Mouse (Mus musculus): ENCODE data around the gene Acer3.

Acer3 gene

DNA sequence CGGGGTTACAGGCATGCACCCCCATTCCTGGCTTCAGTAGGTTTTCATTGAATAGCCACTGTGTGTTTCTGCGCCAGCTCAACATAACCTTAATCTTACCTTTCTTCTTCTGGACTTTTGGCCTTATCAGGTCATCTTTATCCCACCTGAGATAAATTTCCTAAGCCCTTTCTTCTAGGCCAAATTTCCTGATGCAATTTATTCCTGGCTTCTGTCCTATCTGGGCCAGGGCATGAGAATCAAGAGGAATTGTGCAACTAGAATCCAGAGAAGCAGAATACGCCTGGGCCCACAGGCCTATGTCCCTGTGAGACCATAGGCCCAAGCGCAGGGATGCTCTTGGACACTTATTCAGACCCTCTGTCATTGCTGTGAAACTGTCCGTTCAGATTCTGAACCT lies 12.5 kb upstream of the Acer3 start:
- no peak for DNase-seq (ENCODE audit: low spot score in 2 of 2)

DNA sequence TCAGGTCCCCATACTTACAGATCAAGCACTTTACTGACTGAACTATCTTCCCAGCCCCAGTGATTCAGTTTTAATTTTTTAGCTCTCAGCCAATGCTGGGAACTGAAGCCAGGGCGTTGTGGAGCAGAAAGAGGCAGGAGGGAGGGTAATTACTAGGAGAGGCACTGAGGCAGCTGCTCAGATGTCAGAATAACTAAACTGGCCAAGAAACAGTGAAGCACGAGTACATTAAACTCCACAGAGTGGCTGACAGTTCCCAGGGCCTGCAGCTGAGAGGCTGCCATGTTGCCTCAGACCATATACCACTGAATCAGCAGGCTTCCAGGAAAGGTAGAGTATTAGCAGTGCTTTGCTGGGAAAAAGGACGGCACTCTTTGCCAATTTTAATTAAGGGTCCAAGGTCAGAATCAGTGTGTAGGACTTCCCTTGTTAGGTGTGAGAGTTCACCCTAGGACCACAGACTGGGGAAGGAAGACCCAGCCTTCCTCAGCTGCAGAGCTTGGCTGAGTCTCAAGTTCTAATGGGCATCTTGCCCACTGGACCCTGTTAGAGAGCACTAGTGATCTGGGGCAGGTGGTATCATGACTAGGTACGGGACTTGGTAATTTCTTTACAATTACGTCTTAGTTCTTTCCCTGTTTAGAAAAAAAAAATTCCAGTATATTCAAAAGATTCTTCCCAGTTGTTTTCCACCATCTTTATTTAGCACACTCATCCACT lies 11.8 kb upstream of the Acer3 start:
- no peak for DNase-seq (ENCODE audit: low spot score in 2 of 2)

DNA sequence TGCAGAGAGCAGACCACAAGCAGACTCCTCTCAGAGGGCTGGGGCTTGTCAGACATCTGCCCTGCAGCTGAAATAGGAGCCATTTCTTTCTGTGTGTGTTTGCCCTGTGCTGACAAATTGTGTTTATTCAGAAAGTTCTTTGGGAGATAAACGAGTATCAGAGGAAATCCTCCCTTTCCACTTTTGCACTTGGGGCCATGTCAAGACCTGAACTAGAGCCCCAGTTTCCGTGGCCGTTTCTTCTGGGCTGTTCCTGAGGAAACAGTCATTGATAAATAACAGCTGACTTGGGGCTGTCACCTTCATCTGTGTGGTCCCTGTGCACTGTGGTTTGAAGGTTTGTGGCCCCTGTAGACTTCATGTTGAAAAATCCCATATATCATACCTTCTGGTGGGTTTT lies 10.9 kb upstream of the Acer3 start:
- no peak for DNase-seq (ENCODE audit: low spot score in 2 of 2)

DNA sequence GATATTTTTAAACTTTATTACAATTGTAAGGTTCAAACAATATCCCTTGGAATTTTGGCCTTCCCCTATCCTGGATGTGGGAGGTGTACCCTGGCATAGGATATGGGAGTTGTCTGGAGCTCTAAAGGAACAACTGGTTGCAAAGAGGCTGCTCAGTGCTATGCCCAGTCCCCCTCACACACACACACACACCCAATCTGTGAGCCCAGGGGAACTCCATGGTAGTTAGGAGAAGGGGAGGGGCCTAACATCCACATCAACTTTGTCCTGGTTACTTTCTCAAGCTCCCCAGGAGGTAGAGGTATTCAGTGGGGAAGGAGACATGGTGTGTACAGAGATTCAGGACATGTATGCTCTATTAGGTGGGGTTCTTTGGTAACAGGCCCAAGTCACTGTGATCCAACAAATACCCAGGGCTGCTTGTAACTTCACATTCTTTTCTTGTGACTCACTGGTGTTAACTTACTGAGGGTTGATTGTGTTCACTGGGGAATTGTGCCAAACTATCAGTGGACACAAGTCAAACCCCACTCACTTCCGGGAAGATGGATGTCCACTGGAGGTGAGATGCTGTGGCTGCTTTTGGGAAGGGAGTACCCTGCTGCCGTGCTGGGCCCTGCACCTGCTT lies 9.5 kb upstream of the Acer3 start:
- no peak for DNase-seq (ENCODE audit: low spot score in 2 of 2)

DNA sequence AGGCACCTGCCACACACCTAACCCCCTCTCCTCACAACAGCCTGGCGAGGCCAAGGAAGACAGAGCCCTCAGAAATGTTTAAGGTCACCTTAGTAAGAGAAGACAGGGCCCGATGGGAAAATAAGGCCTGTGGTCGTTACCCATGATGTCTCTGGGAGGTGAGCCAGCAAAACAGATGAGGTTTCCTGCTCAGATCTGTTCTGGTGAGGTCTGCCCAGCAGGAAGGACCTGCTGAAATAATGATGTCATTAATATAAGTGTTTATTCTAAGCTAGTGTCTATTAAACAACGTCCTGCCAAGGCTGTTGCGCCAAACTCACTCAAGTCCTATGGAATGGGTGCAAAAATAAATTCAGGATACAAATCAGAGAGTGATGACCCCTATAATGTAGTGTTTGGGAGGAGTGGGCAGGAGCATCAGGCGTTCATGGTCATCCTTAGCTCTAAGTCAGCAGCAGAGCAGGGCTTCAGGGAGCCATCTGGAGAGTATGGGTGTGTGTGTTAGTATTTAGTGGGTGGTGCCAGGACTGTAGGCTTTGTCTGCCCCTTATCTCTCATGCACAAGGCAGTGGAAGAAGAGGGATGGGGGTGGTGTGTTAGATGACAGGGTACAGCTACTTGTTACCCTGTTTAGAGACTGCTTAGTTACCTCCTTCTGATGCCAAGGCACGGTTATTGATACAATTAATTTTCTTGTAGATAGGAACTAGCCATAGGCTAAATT lies 8.8 kb upstream of the Acer3 start:
- DNase-seq (ENCODE audit: low spot score in 2 of 2): no peak

DNA sequence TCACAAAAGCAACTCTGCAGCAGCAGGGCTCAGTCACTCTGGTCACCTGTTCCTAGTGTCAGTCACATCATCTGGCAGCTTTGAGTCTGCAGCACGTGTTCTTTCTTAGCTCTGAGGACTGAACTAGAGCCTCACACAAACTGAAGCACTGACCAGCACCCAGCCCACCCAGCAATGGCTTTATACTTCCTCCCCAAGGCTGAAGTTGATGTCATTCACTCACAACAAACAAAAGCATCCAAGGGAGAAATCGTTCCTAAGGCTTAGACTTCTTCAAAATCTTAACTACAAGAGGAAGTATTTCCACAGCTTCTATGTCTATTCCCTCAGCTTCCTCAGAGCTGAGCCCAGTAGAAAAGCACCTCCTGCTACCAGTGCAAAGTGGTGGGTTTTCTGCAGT lies 7.3 kb upstream of the Acer3 start:
- no peak for DNase-seq (ENCODE audit: low spot score in 2 of 2)

DNA sequence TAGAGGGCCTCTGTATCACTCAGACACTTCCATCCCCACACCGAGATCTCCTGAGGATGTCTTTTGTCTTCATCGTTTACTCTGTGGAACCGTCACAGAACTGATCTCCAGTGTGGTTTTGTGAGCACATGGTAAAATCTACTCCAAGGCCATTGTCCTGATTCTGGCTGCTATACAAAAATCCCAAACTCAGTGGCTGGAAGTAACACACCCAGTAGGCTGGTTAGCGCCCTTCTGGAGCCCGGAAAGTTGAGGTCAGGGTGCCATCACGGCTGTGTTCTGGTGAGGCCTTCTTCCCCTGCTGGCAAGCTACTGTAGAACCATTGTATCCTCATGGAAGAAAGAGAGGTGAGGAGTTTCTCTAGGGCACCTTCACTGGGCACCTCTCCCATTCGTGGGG lies 5.0 kb upstream of the Acer3 start:
- no peak for DNase-seq (ENCODE audit: low spot score in 2 of 2)

DNA sequence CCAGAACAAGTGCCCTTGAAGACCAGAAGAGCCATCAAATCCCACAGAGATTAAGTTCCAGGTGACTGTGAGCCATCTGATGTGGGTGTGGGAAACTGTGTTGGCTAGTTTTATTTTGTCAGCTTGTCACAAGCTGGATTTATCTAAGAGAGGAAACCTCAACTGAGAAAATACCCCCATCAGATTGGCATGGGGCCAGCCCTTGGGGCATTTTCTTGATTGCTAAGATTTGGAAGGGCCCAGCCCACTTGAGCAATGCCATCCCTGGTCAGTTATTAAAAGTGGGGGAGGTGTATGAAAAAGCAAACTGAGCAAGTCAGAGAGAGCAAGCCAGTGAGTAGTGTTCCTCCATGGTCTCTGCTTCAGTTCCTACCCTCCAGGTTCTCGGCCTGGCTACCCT lies 3.2 kb upstream of the Acer3 start:
- no peak for DNase-seq (ENCODE audit: low spot score in 2 of 2)

DNA sequence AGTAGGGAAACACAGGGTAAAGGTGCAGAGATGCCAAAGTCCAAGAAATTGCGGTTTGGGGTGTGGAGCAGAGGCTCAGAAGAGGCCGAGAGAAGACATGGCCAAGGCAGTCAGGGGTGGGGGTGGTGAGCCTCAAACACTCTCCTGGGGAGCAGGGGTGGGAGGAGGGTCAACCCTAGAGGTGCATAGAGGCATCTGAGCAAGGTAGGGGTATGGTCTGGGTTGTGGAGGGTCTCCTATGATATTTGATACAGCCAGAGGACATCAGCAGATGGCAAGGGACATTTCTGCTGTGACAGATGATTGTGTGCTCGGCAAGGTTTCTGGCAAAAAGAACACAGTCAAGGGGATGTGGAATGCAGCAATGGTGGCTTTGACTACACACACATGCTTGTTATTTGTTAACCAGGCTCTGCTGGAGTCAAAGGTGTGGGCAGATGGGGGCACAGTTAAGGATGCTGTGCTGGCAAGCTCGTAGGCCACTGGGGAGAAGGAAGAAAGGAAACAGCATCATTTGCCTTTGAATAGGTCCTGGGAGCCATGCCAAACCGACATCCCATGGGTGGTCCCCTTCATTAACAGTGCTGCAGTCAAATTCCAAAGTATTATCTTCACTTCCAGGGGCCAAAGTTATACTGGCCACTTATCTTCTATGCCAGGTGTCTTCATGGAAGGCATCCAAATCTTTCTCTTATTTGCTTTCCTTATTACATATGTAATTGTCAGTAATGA lies 2.4 kb upstream of the Acer3 start:
- DNase-seq (ENCODE audit: low spot score in 2 of 2): no peak

DNA sequence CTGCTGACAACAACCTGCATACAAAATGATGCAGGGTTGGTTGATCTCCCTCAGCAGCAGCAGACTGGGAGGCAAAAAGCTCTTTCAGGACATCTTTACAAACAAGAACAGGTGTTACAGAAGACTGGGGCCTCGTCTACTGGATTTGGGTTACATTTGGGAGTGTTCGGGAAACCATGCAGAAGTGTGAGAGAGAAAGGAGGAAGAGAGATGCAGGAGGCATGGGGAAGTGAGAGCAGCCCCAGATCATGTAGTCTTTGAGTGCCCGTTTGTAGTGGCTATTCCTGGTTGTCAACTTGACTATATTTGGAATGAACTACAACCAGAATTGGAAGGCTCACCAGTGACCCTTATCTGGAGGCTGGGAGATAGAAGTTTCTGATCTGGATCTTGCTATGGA lies 1.4 kb upstream of the Acer3 start:
- DNase-seq (ENCODE audit: low spot score in 2 of 2): no peak

DNA sequence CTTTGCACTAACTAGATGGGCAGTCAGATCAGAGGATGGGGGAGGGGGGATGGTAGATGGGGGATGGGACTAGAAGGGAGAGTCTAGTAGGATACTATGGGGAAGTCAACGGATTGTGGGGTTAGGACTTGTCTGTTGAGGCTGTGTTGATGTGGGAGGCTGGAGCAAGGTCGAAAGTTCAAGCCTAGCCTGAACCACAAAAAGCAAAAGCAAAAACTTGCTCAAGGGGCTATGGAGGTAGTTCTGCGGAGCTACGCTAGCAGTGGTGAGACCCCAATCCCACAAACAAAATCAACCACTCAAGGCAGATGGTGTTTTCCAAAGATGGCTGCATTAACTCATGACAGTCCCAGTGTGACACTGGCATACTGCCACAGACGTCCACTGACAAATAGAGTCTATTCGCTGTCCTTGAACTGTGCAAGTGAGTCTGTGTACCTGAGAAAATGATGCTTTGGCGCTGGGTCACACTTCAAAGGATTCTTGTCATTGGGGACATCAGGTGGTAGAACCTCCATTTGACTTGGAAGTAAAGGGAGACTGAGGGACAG lies 927 bp downstream of the Acer3 start:
- no peak for DNase-seq (ENCODE audit: low spot score in 2 of 2)

DNA sequence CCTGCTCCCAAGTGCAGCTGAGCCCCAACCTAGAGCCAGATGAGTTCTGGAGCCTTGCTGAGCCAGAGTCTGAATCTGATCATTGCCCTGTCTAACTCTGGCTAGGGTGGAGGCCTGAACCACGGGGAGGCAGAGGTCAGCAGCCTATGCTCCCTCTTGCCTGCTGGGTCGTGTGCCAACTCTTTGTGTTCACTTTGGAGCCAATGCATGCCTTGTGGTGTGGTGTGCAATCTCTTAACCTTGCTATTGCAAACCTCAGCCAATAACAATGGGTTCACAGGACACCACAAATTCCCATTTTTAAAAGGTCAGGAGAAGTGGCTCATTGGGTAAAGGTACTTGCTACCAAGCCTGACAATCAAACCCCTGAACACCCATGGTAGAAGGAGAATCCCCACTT lies 4.4 kb downstream of the Acer3 start:
- no peak for DNase-seq (ENCODE audit: low spot score in 2 of 2)

DNA sequence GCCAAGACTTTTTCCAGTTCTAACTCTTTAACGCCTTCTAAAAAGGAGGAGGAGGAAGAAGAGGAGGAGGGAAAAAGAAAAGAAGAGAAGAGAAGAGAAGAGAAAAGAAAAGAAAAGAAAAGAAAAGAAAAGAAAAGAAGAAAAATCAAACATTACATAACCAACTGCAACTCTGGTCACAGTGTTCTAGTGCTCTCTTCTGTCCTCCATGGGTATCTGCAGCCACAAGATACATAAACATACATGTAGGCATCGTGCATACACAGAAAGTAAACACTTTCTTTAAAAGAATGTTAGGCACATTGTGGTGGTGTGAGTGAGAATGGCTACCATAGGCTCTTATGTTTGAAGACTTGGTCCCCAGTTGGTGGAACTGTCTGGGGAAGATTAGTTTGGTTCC lies 5.9 kb downstream of the Acer3 start:
- DNase-seq (ENCODE audit: low spot score in 2 of 2): no peak

DNA sequence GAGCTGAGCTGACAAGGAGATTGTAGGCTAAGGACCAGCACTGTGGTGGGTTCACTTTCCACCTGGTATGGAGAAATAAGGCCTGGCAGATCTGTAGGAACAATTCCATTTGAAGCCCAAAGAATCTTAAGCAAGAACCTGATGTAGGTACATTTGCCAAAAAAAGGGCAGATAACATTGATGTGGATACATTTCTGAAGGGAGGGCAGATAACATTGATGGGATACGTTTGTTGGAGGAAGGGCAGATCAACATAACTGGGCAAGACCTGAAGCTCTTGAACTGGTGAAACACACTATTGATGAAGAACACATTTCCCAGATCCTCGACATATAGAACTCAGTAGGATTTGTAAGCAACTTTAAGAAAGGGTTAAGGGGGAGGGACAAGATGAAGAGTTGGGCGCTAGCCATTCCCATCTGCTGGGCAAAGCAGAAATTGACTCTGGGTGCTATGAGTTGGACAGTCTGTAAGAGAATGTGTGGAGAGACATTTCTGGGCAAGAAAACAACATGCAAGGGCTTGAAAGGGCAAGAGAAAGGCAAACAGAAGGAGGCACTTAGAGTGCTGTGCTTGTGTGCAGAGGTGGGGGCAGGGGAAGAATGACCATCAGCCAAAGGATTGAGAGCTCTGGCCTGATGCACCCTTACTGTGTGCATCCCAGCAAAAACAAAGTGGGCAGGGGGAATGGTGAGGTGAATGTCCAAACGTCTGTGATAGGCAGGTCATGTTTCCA lies 8.7 kb downstream of the Acer3 start:
- DNase-seq (ENCODE audit: low spot score in 2 of 2): no peak

DNA sequence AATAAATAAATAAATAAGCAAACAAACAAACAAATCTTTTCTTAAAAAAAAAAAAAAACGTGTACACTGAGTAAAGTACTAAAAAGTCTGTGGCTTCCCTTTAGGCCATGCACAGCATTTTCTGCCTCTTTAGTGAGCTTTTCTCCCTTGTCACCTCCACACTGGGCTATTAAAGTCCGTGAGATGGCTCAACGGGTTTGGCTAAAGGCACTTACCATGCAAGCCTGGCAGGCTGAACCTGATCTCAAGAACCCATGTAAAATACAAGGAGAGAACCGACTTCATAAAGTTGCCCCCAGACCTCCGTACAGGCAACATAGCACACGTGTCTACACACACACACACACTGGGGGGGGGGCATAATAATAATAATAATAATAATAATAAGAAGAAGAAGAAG lies 10.7 kb downstream of the Acer3 start:
- no peak for DNase-seq (ENCODE audit: low spot score in 2 of 2)

DNA sequence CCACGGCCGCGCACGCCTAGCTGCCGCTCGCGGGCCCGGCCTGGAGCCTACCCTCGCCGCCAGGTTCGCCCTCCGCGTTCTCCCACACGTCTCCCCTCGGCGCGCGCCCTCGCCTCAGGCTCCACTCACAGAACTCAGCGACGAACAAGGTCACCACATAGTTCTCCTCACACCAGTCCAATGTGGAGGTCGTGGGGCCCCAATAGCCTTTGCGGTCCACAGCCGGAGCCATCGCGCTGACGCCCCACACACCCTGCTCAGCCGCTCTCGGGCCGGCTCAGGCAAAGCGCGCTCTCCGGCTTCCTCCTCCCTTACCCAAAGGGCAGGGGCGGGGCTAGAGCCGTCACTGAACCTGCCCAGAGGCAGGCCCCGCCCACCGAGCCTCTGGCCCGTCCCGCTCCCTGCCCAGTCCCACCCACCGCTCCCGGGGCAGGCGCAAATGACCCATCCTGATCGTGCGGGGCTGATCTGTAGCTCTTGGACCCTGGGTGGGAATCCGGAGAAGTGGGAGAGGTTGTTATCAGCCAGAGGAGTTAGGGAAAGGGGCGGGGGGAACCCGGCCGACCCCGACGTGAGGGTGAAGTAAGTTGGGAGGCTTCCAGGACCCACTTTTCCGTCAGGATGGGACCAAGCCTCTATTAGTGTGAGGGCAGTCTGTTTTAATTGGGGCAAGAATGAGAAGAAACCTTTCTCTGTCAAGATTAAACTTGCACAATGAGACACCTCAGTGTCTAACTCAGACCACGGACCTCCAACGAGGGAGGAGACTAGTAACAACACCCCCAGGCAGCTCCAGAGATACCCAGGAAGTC lies 11.6 kb downstream of the Acer3 start:
- peak; percentile 87 to 89 for DNase-seq (ENCODE audit: low spot score in 2 of 2)

DNA sequence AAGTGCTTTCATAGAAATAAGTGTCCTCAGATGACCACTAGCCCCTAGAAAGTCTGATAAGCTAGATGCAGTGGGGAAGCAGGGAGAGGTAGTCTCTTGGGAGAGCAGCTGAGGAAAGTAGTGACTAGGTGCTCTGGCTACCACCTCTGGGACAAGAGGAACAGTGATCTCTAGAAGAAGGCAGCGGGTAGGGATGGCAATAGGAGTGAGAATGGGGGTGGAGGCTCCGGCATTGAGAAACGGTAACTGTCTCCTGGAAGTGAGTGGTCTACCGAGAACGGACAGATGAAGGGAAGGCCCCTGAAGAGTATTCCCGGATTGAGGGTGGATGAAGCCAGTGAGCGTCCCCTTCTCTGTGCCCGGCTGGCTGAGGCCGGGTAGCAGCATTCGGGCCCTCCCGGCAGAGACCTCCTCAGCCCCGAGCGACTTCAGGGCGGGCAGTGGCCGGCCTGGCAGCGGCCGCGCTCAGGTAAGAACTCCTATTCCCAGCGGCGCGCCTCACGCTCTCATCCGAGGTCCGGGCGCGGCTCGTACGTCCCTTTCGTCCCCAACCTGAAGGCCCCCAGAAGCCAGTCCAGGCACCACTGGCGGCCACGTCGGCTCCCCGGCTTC lies 12.3 kb downstream of the Acer3 start:
- DNase-seq (ENCODE audit: low spot score in 2 of 2): no peak

DNA sequence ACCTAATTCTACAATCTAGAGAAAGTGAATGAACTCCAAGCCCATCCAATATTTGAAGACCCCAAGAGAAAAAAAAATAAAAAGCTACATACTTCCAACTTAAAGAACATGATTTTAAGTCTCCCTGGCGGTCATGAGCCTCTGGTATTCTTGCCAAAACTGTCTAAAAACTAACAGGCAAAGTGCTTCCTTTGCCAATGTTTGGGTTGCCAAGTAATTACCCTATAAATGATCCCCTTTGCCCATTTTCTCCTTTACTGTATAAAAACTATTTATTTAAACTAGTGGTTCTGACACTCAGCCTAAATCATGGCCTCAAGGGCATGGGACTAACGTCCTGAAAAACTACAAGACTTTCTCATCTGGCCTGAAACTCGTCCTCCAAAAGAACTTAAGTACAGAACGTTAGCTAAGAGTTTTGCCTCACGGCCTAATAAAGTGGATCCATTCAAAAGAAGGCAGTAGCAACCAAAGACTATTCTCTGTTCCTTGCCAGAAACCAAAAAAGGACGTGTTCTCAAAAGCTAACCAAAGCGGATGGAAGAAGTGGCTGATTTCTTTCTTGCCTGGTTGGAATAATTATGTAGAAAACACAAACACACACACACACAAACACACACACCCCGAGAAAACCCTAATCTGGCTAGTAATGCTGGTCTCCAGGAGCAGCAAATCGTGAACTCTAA lies 12.9 kb downstream of the Acer3 start:
- no peak for DNase-seq (ENCODE audit: low spot score in 2 of 2)

DNA sequence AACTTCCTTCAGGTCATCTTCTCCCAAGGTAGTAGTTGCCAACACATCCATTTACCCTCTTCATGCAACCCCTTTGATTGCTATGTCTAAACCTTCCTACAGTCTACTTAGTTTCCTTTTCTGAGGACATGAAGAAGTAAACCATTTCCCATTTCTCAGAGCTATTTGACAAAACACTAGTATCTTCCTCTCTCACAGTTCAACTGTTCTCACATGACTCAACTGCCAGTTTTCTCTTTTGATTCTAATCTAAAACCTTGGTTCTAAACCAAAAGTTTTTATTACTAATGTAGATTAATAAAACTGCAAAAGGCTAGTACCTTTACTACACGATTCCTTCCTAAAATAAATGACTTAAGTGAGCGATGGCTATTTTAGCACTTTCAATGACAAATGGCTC lies 13.6 kb downstream of the Acer3 start:
- DNase-seq (ENCODE audit: low spot score in 2 of 2): no peak

DNA sequence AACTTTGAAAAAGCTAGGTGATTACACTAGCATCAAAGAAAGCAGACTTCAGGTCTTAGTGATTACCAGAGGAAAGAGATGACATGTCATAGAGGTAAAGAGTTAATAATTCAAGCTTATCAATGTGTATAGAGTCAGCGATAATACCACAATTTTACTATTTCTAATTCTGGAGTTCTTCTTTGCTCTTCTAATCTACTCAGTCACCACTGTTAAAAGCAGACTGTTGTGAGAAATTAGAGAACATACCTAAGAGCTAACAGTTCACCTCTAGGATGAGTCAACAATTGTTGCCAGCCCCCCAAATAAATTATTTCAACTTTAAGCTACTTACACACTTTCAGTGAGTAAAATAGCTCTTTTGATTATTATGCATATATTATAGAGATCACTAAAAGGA lies 28.1 kb downstream of the Acer3 start:
- no peak for DNase-seq (ENCODE audit: low spot score in 2 of 2)
